Mouse (Mus musculus) neural tube, embryonic 13.5 days (tissue): ENCODE data around the gene Ace. TPM values are rescaled to one million over a fixed set of nuclear protein-coding genes. Genes with fewer than 3 reads are reported as not detected.

Experiments
- ATAC-seq: fragments of 200-750 bp; cut with Nextera tagmentation; 2 replicates; pipeline ENCODE4 v1.8.0; 2017; ENCODE audit warnings: low read depth, mild to moderate bottlenecking, moderate TSS enrichment, moderate library complexity
- H3K27ac ChIP-seq: fragments of 300-500 bp; sonication (generic); replicated peaks from 2 replicates; pipeline ENCODE4 v1.5.1; 2015; ENCODE audit warnings: moderate library complexity, mild to moderate bottlenecking, inconsistent platforms
- H3K27me3 ChIP-seq: fragments of 300-500 bp; sonication (generic); 2 replicates; pipeline ENCODE4 v1.6.1; 2015; ENCODE audit warnings: mild to moderate bottlenecking, inconsistent platforms
- H3K36me3 ChIP-seq: fragments of 300-500 bp; sonication (generic); 2 replicates; pipeline ENCODE4 v1.6.1; 2015; ENCODE audit warnings: mild to moderate bottlenecking, inconsistent platforms
- H3K4me1 ChIP-seq: fragments of 300-500 bp; sonication (generic); replicated peaks from 2 replicates; pipeline ENCODE4 v1.6.1; 2015; ENCODE audit warnings: inconsistent platforms
- H3K4me2 ChIP-seq: fragments of 300-500 bp; sonication (generic); 2 replicates; pipeline ENCODE4 v1.6.1; 2015; ENCODE audit warnings: inconsistent platforms, mild to moderate bottlenecking, moderate library complexity
- H3K4me3 ChIP-seq: fragments of 300-500 bp; sonication (generic); 2 replicates; pipeline ENCODE4 v1.5.1; 2015; ENCODE audit warnings: mild to moderate bottlenecking, inconsistent platforms
- H3K9ac ChIP-seq: fragments of 300-500 bp; sonication (generic); 2 replicates; pipeline ENCODE4 v1.6.1; 2015; ENCODE audit warnings: moderate library complexity, mild to moderate bottlenecking, inconsistent platforms
- H3K9me3 ChIP-seq: fragments of 300-500 bp; sonication (generic); 2 replicates; pipeline ENCODE4 v1.6.1; 2016; ENCODE audit warnings: inconsistent platforms
- WGBS: fragments of 180-500 bp; shearing (Covaris S2); methylation state at CpG from one replicate; pipeline ENCODE4 v1.1.7; 2015; 5-methylcytosine and 5-hydroxymethylcytosine counted together
- polyA plus RNA-seq: library from polyadenylated mRNA; unstranded; fragments of >200 nt; fragmentation: Nextera tagmentation; extraction: Ambion mirVana; gene quantifications from 2 replicates; pipeline ENCODE4 v1.2.1, GENCODE M21; 2015

Gene Ace
- polyA plus RNA-seq, 1 experiment from 2014 or later = 2.4 TPM

GRCm38 (mm10) chr11:105951601-105952044 lies 16.1 kb upstream of the Ace start:
- Histone ChIP-seq H3K27me3 (no peaks in the 10 kb centered on the region), H3K4me2 (no peak overlapping the region), H3K4me3 (no peak overlapping the region), H3K36me3 (no peaks in the 10 kb centered on the region), H3K9me3 (no peaks in the 10 kb centered on the region), H3K4me1 (no peaks in the 10 kb centered on the region), H3K27ac (no peak overlapping the region), H3K9ac (no peak overlapping the region)
- ATAC-seq = no peak
- 45% methylated on average over 3 of the region's 3 CpGs for WGBS

- no peak overlapping the region for H3K27ac ChIP-seq
- H3K4me3 ChIP-seq = no peak overlapping the region
- H3K36me3 ChIP-seq = no peaks in the 10 kb centered on the region
- 85% methylated on average over 9 of the region's 9 CpGs for WGBS
- ATAC-seq = no peak
- no peak overlapping the region for H3K9ac ChIP-seq
- no peaks in the 10 kb centered on the region for H3K27me3 ChIP-seq
- H3K9me3 ChIP-seq = no peaks in the 10 kb centered on the region
- no peaks in the 10 kb centered on the region for H3K4me1 ChIP-seq
- no peak overlapping the region for H3K4me2 ChIP-seq
Observed at GRCm38 (mm10) chr11:105952111-105952510, 15.6 kb upstream of the Ace start.

DNA sequence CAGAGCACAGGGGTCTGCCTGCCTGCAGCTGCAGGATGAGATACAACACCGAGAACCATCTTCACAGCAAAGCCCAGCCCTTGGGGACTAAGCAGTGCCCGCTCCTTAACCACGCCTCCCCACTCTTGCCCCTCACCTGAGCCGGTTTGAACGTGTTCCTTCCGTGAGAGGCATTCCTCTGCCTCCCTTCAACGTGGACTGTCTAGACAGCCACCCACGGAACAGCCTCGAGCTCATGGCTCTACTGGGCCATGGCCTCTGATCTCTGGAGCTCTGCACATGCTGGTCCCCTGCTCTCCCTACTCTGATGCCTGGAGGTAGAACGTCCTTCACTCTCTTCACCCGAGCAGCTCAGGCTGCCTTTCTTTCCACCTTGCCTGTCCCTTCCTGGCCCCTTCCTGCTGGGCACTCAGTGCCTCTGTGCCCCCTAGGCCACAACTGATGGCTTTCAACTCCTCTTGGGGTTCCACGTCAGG lies 14.8 kb upstream of the Ace start, which contains the start of gene Cyb561:
Gene Cyb561 (minus strand): TSS at position 426 of the 476 bp plus-strand sequence.
- H3K4me1 ChIP-seq = no peaks in the 10 kb centered on the region
- no peaks in the 10 kb centered on the region for H3K9me3 ChIP-seq
- no peak within 1 kb of the TSS for H3K4me3 ChIP-seq
- WGBS = 86% methylated on average over 12 of the region's 12 CpGs
- H3K4me2 ChIP-seq = no peak within 1 kb of the TSS
- no peaks in the 10 kb centered on the region for H3K36me3 ChIP-seq
- no peak for ATAC-seq
- H3K9ac ChIP-seq = no peak within 1 kb of the TSS
- H3K27me3 ChIP-seq = no peaks in the 10 kb centered on the region
- no peak within 1 kb of the TSS for H3K27ac ChIP-seq

- no peaks in the 10 kb centered on the region for H3K36me3 ChIP-seq
- H3K27ac ChIP-seq = no peak overlapping the region
- no peaks in the 10 kb centered on the region for H3K9me3 ChIP-seq
- H3K4me1 ChIP-seq = no peaks in the 10 kb centered on the region
- H3K4me2 ChIP-seq = no peak overlapping the region
- H3K9ac ChIP-seq = no peak overlapping the region
- no peak for ATAC-seq
- H3K4me3 ChIP-seq = no peak overlapping the region
- no peaks in the 10 kb centered on the region for H3K27me3 ChIP-seq
- WGBS = 82% methylated on average over 6 of the region's 6 CpGs
Observed at GRCm38 (mm10) chr11:105953402-105953801, 14.3 kb upstream of the Ace start.

DNA sequence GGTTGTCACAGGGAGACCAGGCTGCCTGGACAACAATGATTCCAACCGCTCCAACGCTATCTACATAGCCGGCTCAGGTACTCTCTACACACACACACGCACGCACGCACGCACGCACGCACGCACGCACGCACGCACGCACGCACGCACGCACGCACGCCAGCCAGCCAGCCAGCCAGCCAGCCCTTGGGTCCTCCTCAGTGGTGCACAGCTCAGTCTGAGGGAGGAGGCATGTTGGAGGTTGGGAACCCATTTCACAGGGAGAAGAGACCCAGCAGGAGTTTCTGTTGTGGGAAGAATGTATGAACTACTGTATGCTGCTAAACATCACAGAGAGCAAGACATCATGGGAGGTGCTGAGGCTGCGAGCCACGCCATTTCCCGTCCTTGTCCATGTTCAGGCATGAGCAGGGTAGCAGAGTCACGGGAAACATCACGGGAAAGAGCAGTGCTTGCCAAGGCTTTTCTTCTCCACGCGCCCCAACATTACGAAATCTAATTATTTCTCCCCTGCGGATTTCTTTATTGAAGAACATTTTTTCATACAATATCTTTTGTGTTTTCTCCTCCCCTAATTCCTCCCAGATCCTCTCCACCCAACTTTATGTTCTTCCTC lies 11.8 kb upstream of the Ace start:
- Histone ChIP-seq H3K27ac (no peak overlapping the region), H3K9me3 (no peaks in the 10 kb centered on the region), H3K9ac (no peak overlapping the region), H3K36me3 (no peaks in the 10 kb centered on the region), H3K4me3 (no peak overlapping the region), H3K27me3 (no peaks in the 10 kb centered on the region), H3K4me1 (no peaks in the 10 kb centered on the region), H3K4me2 (no peak overlapping the region)
- 93% methylated on average over 28 of the region's 28 CpGs for WGBS
- ATAC-seq = no peak

DNA sequence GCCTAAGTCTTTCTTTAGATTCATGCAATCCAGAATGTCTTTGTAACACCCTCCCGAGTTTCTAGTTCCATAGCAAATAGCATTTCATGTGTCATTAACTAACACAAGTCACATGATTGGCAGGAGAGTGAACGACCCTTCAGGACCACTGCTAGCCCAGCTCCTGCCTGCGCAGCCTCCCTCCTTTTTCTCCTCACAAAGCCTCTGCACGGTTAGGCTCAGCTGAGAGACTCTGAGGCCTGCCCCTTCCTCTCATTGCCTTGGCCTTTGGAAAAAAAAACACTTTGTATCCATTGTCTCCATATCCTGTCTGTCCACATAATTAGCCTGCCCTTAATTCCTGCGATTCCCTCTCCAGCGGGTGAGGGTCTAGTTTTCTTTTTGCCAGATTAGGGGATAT lies 10.2 kb upstream of the Ace start:
- Histone ChIP-seq H3K9me3 (no peaks in the 10 kb centered on the region), H3K4me2 (no peak overlapping the region), H3K27me3 (no peaks in the 10 kb centered on the region), H3K4me3 (no peak overlapping the region), H3K9ac (no peak overlapping the region), H3K27ac (no peak overlapping the region), H3K4me1 (no peaks in the 10 kb centered on the region), H3K36me3 (no peaks in the 10 kb centered on the region)
- ATAC-seq = no peak
- WGBS = 48% methylated on average over 6 of the region's 6 CpGs

GRCm38 (mm10) chr11:105958566-105958965 lies 9.2 kb upstream of the Ace start:
- H3K9me3 ChIP-seq = no peaks in the 10 kb centered on the region
- H3K4me3 ChIP-seq = no peak overlapping the region
- 47% methylated on average over 1 of the region's 1 CpGs for WGBS
- no peak overlapping the region for H3K27ac ChIP-seq
- H3K4me1 ChIP-seq = no peaks in the 10 kb centered on the region
- no peaks in the 10 kb centered on the region for H3K27me3 ChIP-seq
- H3K9ac ChIP-seq = no peak overlapping the region
- no peak for ATAC-seq
- no peak overlapping the region for H3K4me2 ChIP-seq
- no peaks in the 10 kb centered on the region for H3K36me3 ChIP-seq

GRCm38 (mm10) chr11:105959355-105959754 lies 8.4 kb upstream of the Ace start:
- H3K4me3 ChIP-seq = no peak overlapping the region
- H3K9me3 ChIP-seq = no peaks in the 10 kb centered on the region
- no peaks in the 10 kb centered on the region for H3K4me1 ChIP-seq
- no peak overlapping the region for H3K9ac ChIP-seq
- 57% methylated on average over 17 of the region's 17 CpGs for WGBS
- H3K36me3 ChIP-seq = no peaks in the 10 kb centered on the region
- H3K4me2 ChIP-seq = no peak overlapping the region
- ATAC-seq = 0 out of 2 replicates have a peak, but pooled peaks have one; percentile 43
- H3K27ac ChIP-seq = no peak overlapping the region
- no peaks in the 10 kb centered on the region for H3K27me3 ChIP-seq

GRCm38 (mm10) chr11:105964691-105965090 lies 3.1 kb upstream of the Ace start:
- WGBS = 78% methylated on average over 5 of the region's 5 CpGs
- no peak overlapping the region for H3K4me2 ChIP-seq
- no peak for ATAC-seq
- H3K4me1 ChIP-seq = peaks cover 17% of the 10 kb centered on the region
- no peaks in the 10 kb centered on the region for H3K36me3 ChIP-seq
- H3K9me3 ChIP-seq = no peaks in the 10 kb centered on the region
- H3K27me3 ChIP-seq = peaks cover 39% of the 10 kb centered on the region
- H3K27ac ChIP-seq = no peak overlapping the region
- no peak overlapping the region for H3K9ac ChIP-seq
- no peak overlapping the region for H3K4me3 ChIP-seq

DNA sequence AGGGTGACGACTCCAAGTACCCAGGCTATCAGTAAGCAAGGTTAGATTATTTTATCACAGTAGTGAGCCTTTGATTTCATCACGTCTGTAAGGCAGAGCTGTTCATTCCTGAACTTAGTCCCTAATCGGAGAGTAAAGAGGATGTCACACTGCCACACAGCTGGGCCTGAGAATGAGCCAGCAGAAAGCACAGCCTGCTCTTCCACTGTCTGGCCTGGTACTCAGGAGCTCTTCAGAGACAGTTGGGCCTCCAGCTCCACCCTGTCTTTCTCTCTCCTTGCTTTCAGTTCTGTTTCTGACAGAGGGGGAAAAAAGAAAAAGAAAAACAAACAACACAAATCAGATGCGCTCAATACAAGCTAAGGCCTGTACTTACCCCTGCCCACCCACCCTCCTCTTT lies 1.5 kb upstream of the Ace start:
- Histone ChIP-seq H3K36me3 (no peaks in the 10 kb centered on the region), H3K9me3 (no peaks in the 10 kb centered on the region), H3K4me1 (peaks cover 17% of the 10 kb centered on the region), H3K9ac (no peak overlapping the region), H3K4me3 (no peak overlapping the region), H3K27ac (no peak overlapping the region), H3K27me3 (peaks cover 54% of the 10 kb centered on the region), H3K4me2 (no peak overlapping the region)
- 79% methylated on average over 4 of the region's 4 CpGs for WGBS
- ATAC-seq = no peak

DNA sequence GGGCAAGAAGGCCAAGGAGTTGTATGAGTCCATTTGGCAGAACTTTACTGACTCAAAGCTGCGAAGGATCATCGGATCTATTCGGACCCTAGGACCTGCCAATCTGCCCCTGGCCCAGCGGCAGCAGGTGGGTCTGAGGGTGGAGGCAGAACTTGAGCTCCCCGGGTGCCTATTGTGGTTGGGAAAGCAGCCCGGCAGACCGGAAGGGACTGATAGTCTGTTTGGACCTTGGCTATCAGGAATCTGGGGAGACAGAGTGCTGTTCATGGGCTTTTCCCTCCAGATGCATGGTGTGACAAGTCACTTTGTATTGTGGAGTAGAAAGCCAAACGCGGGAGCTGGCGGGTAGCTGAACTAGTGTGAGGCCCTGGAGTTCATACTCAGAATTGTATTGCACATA lies 1.2 kb downstream of the Ace start:
- peak overlapping the region; percentile 97; the same call in 1 of the 2 replicates for H3K4me2 ChIP-seq
- peaks cover 56% of the 10 kb centered on the region for H3K27me3 ChIP-seq
- H3K27ac ChIP-seq = no peak overlapping the region
- 52% methylated on average over 10 of the region's 10 CpGs for WGBS
- no peak overlapping the region for H3K4me3 ChIP-seq
- ATAC-seq = no peak
- no peak overlapping the region for H3K9ac ChIP-seq
- H3K36me3 ChIP-seq = no peaks in the 10 kb centered on the region
- peaks cover 17% of the 10 kb centered on the region for H3K4me1 ChIP-seq
- no peaks in the 10 kb centered on the region for H3K9me3 ChIP-seq

- WGBS = 59% methylated on average over 1 of the region's 1 CpGs
- peaks cover 17% of the 10 kb centered on the region for H3K4me1 ChIP-seq
- H3K27ac ChIP-seq = no peak overlapping the region
- ATAC-seq = no peak
- no peak overlapping the region for H3K4me2 ChIP-seq
- no peaks in the 10 kb centered on the region for H3K36me3 ChIP-seq
- no peaks in the 10 kb centered on the region for H3K9me3 ChIP-seq
- H3K4me3 ChIP-seq = no peak overlapping the region
- no peak overlapping the region for H3K9ac ChIP-seq
- peaks cover 56% of the 10 kb centered on the region for H3K27me3 ChIP-seq
Observed at GRCm38 (mm10) chr11:105969516-105969915, 1.8 kb downstream of the Ace start.

GRCm38 (mm10) chr11:105974593-105974992 lies 6.8 kb downstream of the Ace start:
- WGBS = 92% methylated on average over 6 of the region's 6 CpGs
- no peak for ATAC-seq
- peaks cover 18% of the 10 kb centered on the region for H3K27me3 ChIP-seq
- H3K9ac ChIP-seq = no peak overlapping the region
- no peaks in the 10 kb centered on the region for H3K36me3 ChIP-seq
- H3K4me2 ChIP-seq = no peak overlapping the region
- no peaks in the 10 kb centered on the region for H3K4me1 ChIP-seq
- H3K9me3 ChIP-seq = no peaks in the 10 kb centered on the region
- H3K4me3 ChIP-seq = no peak overlapping the region
- no peak overlapping the region for H3K27ac ChIP-seq
